Mouse (Mus musculus): ENCODE results near the gene Xpo1.
A peak's percentile ranks its signal among the peaks of the same experiment; 100 is the strongest.
"Not testable (repeated sequence)": the region's sequence is repeated elsewhere in the genome, so short reads cannot be mapped to it uniquely, and the experiment has no call there.

Xpo1 gene

GRCm38 (mm10) chr11:23299910-23300309 is 44.1 kb downstream of the Xpo1 start:
- no peak for DNase-seq

- DNase-seq = no peak
Observed at GRCm38 (mm10) chr11:23303126-23303525, 47.3 kb downstream of the Xpo1 start.

GRCm38 (mm10) chr11:23305101-23305672 is 49.3 kb downstream of the Xpo1 start:
- DNase-seq = not testable (repeated sequence)

GRCm38 (mm10) chr11:23305673-23306608 is 50.1 kb downstream of the Xpo1 start:
- peak; percentile 96 for DNase-seq

GRCm38 (mm10) chr11:23306764-23307565 is 51.1 kb downstream of the Xpo1 start, which contains the start of gene Usp34:
TSS of gene Usp34 (plus strand) at chr11:23306895.
- DNase-seq = peak; percentile 57

GRCm38 (mm10) chr11:23307566-23307920 is 51.7 kb downstream of the Xpo1 start:
- no peak for DNase-seq

GRCm38 (mm10) chr11:23313496-23313895 is 57.7 kb downstream of the Xpo1 start:
- DNase-seq = no peak

- no peak for DNase-seq
Observed at GRCm38 (mm10) chr11:23329413-23329812, 73.6 kb downstream of the Xpo1 start.

- DNase-seq = no peak
Observed at GRCm38 (mm10) chr11:23332136-23332535, 76.3 kb downstream of the Xpo1 start.

- no peak for DNase-seq
Observed at GRCm38 (mm10) chr11:23335160-23335559, 79.3 kb downstream of the Xpo1 start.

All from embryo, embryonic 11 days (tissue).